Mouse (Mus musculus): Measurements from ENCODE around the gene Sorbs1.

GRCm38 (mm10) chr19:40376566-40377281 lies 136.9 kb downstream of the Sorbs1 start:
- TF ChIP-seq EP300 (optimal IDR thresholded peaks at IDR 0.05), result no peak
- TF ChIP-seq CTCF (IDR thresholded peaks at IDR 0.05; ENCODE audit: low read depth), result no peak

All from stomach, postnatal 0 days (tissue).